Mouse (Mus musculus): ENCODE results near the gene Plek2. TPM values are rescaled to one million over a fixed set of nuclear protein-coding genes. Genes with fewer than 3 reads are reported as not detected.

Plek2 gene
- total and polyA plus RNA-seq, 3 experiments = 11.2 to 17.7 TPM; not detected in 1

GRCm38 (mm10) chr12:78940081-78940480 is 33.3 kb upstream of the Plek2 start:
- Histone ChIP-seq H3K36me3 (ENCODE audit: control insufficient read depth in 1 of 2, insufficient read depth in 2 of 2, low read length in 2 of 2) (no peaks in the 10 kb centered on the region), H3K27me3 (ENCODE audit: control insufficient read depth in 1 of 2, insufficient read depth in 2 of 2, low read length in 2 of 2) (peaks cover 0 to 2% of the 10 kb centered on the region in 2 experiments; a peak in 3 of 4 replicates), H3K4me3 (ENCODE audit: control insufficient read depth in 1 of 2, insufficient read depth in 1 of 2, low read depth in 2 of 2, low read length in 2 of 2) (no peak overlapping the region), H3K9me3 (replicated peaks; ENCODE audit: insufficient read depth, low read length) (no peaks in the 10 kb centered on the region), H3K4me1 (ENCODE audit: control insufficient read depth in 1 of 2, insufficient read depth in 2 of 2, low read length in 2 of 2) (no peaks in the 10 kb centered on the region; a peak in 1 of 4 replicates), H3K9ac (ENCODE audit: control insufficient read depth, low read depth, low read length, poor library complexity, severe bottlenecking) (no peak overlapping the region), H3K27ac (ENCODE audit: control insufficient read depth, low read depth, low read length) (no peak overlapping the region), H3K79me2 (ENCODE audit: control insufficient read depth, insufficient read depth, low read length, poor library complexity) (no peaks in the 10 kb centered on the region)
- no peak for DNase-seq (ENCODE audit: low read depth, low spot score)
- TF ChIP-seq ETS1 (IDR thresholded peaks at IDR 0.05; ENCODE audit: low read depth, low read length) (no peak), POLR2AphosphoS5 (IDR thresholded peaks at IDR 0.05; ENCODE audit: borderline replicate concordance, low read depth, low read length) (no peak), MXI1 (IDR thresholded peaks at IDR 0.05; ENCODE audit: low read depth, low read length) (no peak), MAX (IDR thresholded peaks at IDR 0.05; ENCODE audit: low read length) (no peak), CHD2 (IDR thresholded peaks at IDR 0.05; ENCODE audit: low read length) (no peak), GABPA (IDR thresholded peaks at IDR 0.05; ENCODE audit: low read depth, low read length) (no peak), MEF2A (IDR thresholded peaks at IDR 0.05; ENCODE audit: extremely low read depth, insufficient replicate concordance, low read depth, low read length, poor library complexity, severe bottlenecking) (no peak), HCFC1 (IDR thresholded peaks at IDR 0.05; ENCODE audit: low read depth, low read length) (no peak), MAFK (IDR thresholded peaks at IDR 0.05; ENCODE audit: borderline replicate concordance, low read depth, low read length) (no peak), TAL1 (IDR thresholded peaks at IDR 0.05; ENCODE audit: low read length) (no peak), ELF1 (IDR thresholded peaks at IDR 0.05; ENCODE audit: low read depth, low read length) (no peak), SMC3 (IDR thresholded peaks at IDR 0.05; ENCODE audit: low read depth, low read length) (no peak), ZNF384 (IDR thresholded peaks at IDR 0.05; ENCODE audit: low read depth, low read length) (no peak), NELFE (IDR thresholded peaks at IDR 0.05; ENCODE audit: low read depth, low read length) (no peak), RCOR1 (IDR thresholded peaks at IDR 0.05; ENCODE audit: low read depth, low read length) (no peak), CTCF (IDR thresholded peaks at IDR 0.05 in 2 of 3, conservative IDR thresholded peaks at IDR 0.05 in 1 of 3; ENCODE audit: control insufficient read depth in 1 of 3, insufficient read depth in 1 of 3, low read depth in 2 of 3, low read length in 3 of 3, poor library complexity in 1 of 3, severe bottlenecking in 1 of 3) (no peak)

GRCm38 (mm10) chr12:78939393-78940037 is 32.8 kb upstream of the Plek2 start:
- H3K27me3 ChIP-seq (ENCODE audit: control insufficient read depth in 1 of 2, insufficient read depth in 2 of 2, low read length in 2 of 2) = peaks cover 0 to 2% of the 10 kb centered on the region in 2 experiments; a peak in 3 of 4 replicates
- no peak overlapping the region for H3K27ac ChIP-seq (ENCODE audit: control insufficient read depth, low read depth, low read length)
- H3K79me2 ChIP-seq (ENCODE audit: control insufficient read depth, insufficient read depth, low read length, poor library complexity) = no peaks in the 10 kb centered on the region
- TF ChIP-seq MYC (IDR thresholded peaks at IDR 0.05; ENCODE audit: low read depth, low read length) (no peak), RCOR1 (IDR thresholded peaks at IDR 0.05; ENCODE audit: low read depth, low read length) (no peak), E2F4 (IDR thresholded peaks at IDR 0.05; ENCODE audit: borderline replicate concordance, low read depth, low read length) (no peak), POLR2AphosphoS2 (IDR thresholded peaks at IDR 0.05; ENCODE audit: low read length) (no peak), USF2 (IDR thresholded peaks at IDR 0.05; ENCODE audit: borderline replicate concordance in 1 of 2, insufficient read depth in 1 of 2, low read depth in 1 of 2, low read length in 2 of 2) (no peak), USF1 (IDR thresholded peaks at IDR 0.05; ENCODE audit: low read depth, low read length) (no peak), MYB (IDR thresholded peaks at IDR 0.05; ENCODE audit: low read depth, low read length) (no peak), RAD21 (IDR thresholded peaks at IDR 0.05; ENCODE audit: low read depth, low read length) (no peak), HCFC1 (IDR thresholded peaks at IDR 0.05; ENCODE audit: low read depth, low read length) (no peak), POLR2AphosphoS5 (IDR thresholded peaks at IDR 0.05; ENCODE audit: borderline replicate concordance, low read depth, low read length) (no peak), ELF1 (IDR thresholded peaks at IDR 0.05; ENCODE audit: low read depth, low read length) (no peak), MAX (IDR thresholded peaks at IDR 0.05; ENCODE audit: low read length) (no peak), MAZ (IDR thresholded peaks at IDR 0.05; ENCODE audit: low read depth, low read length) (no peak), ZNF384 (IDR thresholded peaks at IDR 0.05; ENCODE audit: low read depth, low read length) (no peak), UBTF (IDR thresholded peaks at IDR 0.05; ENCODE audit: borderline replicate concordance, insufficient read depth, low read depth, low read length) (no peak)
- H3K4me1 ChIP-seq (ENCODE audit: control insufficient read depth in 1 of 2, insufficient read depth in 2 of 2, low read length in 2 of 2) = no peaks in the 10 kb centered on the region; a peak in 1 of 4 replicates
- no peak overlapping the region for H3K4me3 ChIP-seq (ENCODE audit: control insufficient read depth in 1 of 2, insufficient read depth in 1 of 2, low read depth in 2 of 2, low read length in 2 of 2)
- H3K9ac ChIP-seq (ENCODE audit: control insufficient read depth, low read depth, low read length, poor library complexity, severe bottlenecking) = no peak overlapping the region
- DNase-seq (ENCODE audit: low read depth, low spot score) = no peak
- no peaks in the 10 kb centered on the region for H3K9me3 ChIP-seq (replicated peaks; ENCODE audit: insufficient read depth, low read length)
- H3K36me3 ChIP-seq (ENCODE audit: control insufficient read depth in 1 of 2, insufficient read depth in 2 of 2, low read length in 2 of 2) = no peaks in the 10 kb centered on the region

Measured in MEL (cell line).